Mouse (Mus musculus) erythroblast, embryonic 14.5 days (primary cell): Measurements from ENCODE around the gene Plxdc2. TPM values are rescaled to one million over a fixed set of nuclear protein-coding genes. Genes with fewer than 3 reads are reported as not detected.

ENCODE experiments used
- H3K27me3 ChIP-seq: 2 replicates; pipeline ENCODE4 v1.6.1; 2012; ENCODE audit warnings: inconsistent platforms; ENCODE audit not compliant: control insufficient read depth
- H3K36me3 ChIP-seq: 2 replicates; pipeline ENCODE4 v1.6.1; 2012; ENCODE audit warnings: mild to moderate bottlenecking, inconsistent platforms; ENCODE audit not compliant: control insufficient read depth
- H3K4me1 ChIP-seq: 2 replicates; pipeline ENCODE4 v1.6.1; 2012; ENCODE audit warnings: inconsistent platforms; ENCODE audit not compliant: control insufficient read depth
- H3K4me3 ChIP-seq: replicated peaks from 2 replicates; pipeline ENCODE3; 2012; ENCODE audit warnings: moderate library complexity, mild to moderate bottlenecking, inconsistent platforms
- H3K9me3 ChIP-seq: 2 replicates; pipeline ENCODE4 v1.6.1; 2012; ENCODE audit warnings: low read length, inconsistent platforms, mixed read lengths; ENCODE audit not compliant: control insufficient read depth
- GATA1 ChIP-seq: IDR thresholded peaks from 2 replicates; pipeline ENCODE4 v1.6.1; 2012; ENCODE audit warnings: low read length, inconsistent platforms, mixed read lengths
- TAL1 ChIP-seq: IDR thresholded peaks from 3 replicates; pipeline ENCODE4 v1.6.1; 2012; ENCODE audit warnings: low read length, inconsistent platforms, mixed read lengths
- polyA plus RNA-seq: library from polyadenylated mRNA; stranded (reverse); fragments of >175 nt; gene quantifications from 2 replicates; pipeline ENCODE4 v1.2.3, GENCODE M21; 2012

Plxdc2 gene
- polyA plus RNA-seq, 1 experiment, result not detected

GRCm38 (mm10) chr2:16588546-16588945 lies 232.4 kb downstream of the Plxdc2 start:
- H3K4me1 ChIP-seq, result no peaks in the 10 kb centered on the region
- H3K9me3 ChIP-seq, result peaks cover 2% of the 10 kb centered on the region; the same call in 1 of the 2 replicates
- no peak for TF ChIP-seq TAL1
- TF ChIP-seq GATA1, result no peak
- no peaks in the 10 kb centered on the region for H3K36me3 ChIP-seq
- H3K27me3 ChIP-seq, result no peaks in the 10 kb centered on the region
- H3K4me3 ChIP-seq, result no peak overlapping the region

- Histone ChIP-seq H3K27me3 (no peaks in the 10 kb centered on the region), H3K4me1 (no peaks in the 10 kb centered on the region), H3K9me3 (no peaks in the 10 kb centered on the region), H3K36me3 (no peaks in the 10 kb centered on the region), H3K4me3 (no peak overlapping the region)
- no peak for TF ChIP-seq GATA1
Measured at GRCm38 (mm10) chr2:16595451-16595850, 239.3 kb downstream of the Plxdc2 start.

- Histone ChIP-seq H3K4me3 (no peak overlapping the region), H3K27me3 (no peaks in the 10 kb centered on the region), H3K36me3 (no peaks in the 10 kb centered on the region), H3K9me3 (no peaks in the 10 kb centered on the region), H3K4me1 (no peaks in the 10 kb centered on the region)
- TF ChIP-seq TAL1 (no peak), GATA1 (no peak)
Measured at GRCm38 (mm10) chr2:16598231-16598630, 242.1 kb downstream of the Plxdc2 start.

- Histone ChIP-seq H3K36me3 (no peaks in the 10 kb centered on the region), H3K4me1 (no peaks in the 10 kb centered on the region), H3K4me3 (no peak overlapping the region), H3K27me3 (no peaks in the 10 kb centered on the region), H3K9me3 (no peaks in the 10 kb centered on the region)
- TF ChIP-seq GATA1, result no peak
- TF ChIP-seq TAL1, result no peak
Measured at GRCm38 (mm10) chr2:16604291-16604690, 248.2 kb downstream of the Plxdc2 start.

- no peak overlapping the region for H3K4me3 ChIP-seq
- TF ChIP-seq TAL1, result no peak
- TF ChIP-seq GATA1, result no peak
- H3K36me3 ChIP-seq, result no peaks in the 10 kb centered on the region
- H3K4me1 ChIP-seq, result no peaks in the 10 kb centered on the region
- no peaks in the 10 kb centered on the region for H3K9me3 ChIP-seq
- no peaks in the 10 kb centered on the region for H3K27me3 ChIP-seq
Measured at GRCm38 (mm10) chr2:16607792-16608586, 251.9 kb downstream of the Plxdc2 start.

GRCm38 (mm10) chr2:16642061-16642460 lies 286.0 kb downstream of the Plxdc2 start:
- Histone ChIP-seq H3K4me1 (no peaks in the 10 kb centered on the region), H3K9me3 (no peaks in the 10 kb centered on the region), H3K36me3 (no peaks in the 10 kb centered on the region), H3K4me3 (no peak overlapping the region), H3K27me3 (no peaks in the 10 kb centered on the region)
- TF ChIP-seq GATA1, result no peak
- no peak for TF ChIP-seq TAL1

GRCm38 (mm10) chr2:16651713-16652112 lies 295.6 kb downstream of the Plxdc2 start:
- H3K9me3 ChIP-seq, result no peaks in the 10 kb centered on the region
- no peaks in the 10 kb centered on the region for H3K27me3 ChIP-seq
- no peak for TF ChIP-seq TAL1
- no peak for TF ChIP-seq GATA1
- no peaks in the 10 kb centered on the region for H3K36me3 ChIP-seq
- H3K4me1 ChIP-seq, result no peaks in the 10 kb centered on the region
- H3K4me3 ChIP-seq, result no peak overlapping the region

- no peaks in the 10 kb centered on the region for H3K27me3 ChIP-seq
- no peaks in the 10 kb centered on the region for H3K9me3 ChIP-seq
- H3K4me3 ChIP-seq, result no peak overlapping the region
- no peaks in the 10 kb centered on the region for H3K4me1 ChIP-seq
- TF ChIP-seq GATA1, result no peak
- no peak for TF ChIP-seq TAL1
- H3K36me3 ChIP-seq, result no peaks in the 10 kb centered on the region
Measured at GRCm38 (mm10) chr2:16664516-16664915, 308.4 kb downstream of the Plxdc2 start.

- no peaks in the 10 kb centered on the region for H3K4me1 ChIP-seq
- no peak for TF ChIP-seq GATA1
- TF ChIP-seq TAL1, result no peak
Measured at GRCm38 (mm10) chr2:16668391-16668790, 312.3 kb downstream of the Plxdc2 start.

More at GRCm38 (mm10) chr2:16668391-16668790, 312.3 kb downstream of the Plxdc2 start:
- no peaks in the 10 kb centered on the region for H3K9me3 ChIP-seq
- H3K36me3 ChIP-seq, result no peaks in the 10 kb centered on the region
- H3K4me3 ChIP-seq, result no peak overlapping the region
- no peaks in the 10 kb centered on the region for H3K27me3 ChIP-seq
